Mouse (Mus musculus): ENCODE data around the gene Aipl1.

Aipl1 gene

GRCm38 (mm10) chr11:72050168-72050894 lies 13.0 kb upstream of the Aipl1 start:
- DNase-seq (ENCODE audit: low spot score): no peak

DNA sequence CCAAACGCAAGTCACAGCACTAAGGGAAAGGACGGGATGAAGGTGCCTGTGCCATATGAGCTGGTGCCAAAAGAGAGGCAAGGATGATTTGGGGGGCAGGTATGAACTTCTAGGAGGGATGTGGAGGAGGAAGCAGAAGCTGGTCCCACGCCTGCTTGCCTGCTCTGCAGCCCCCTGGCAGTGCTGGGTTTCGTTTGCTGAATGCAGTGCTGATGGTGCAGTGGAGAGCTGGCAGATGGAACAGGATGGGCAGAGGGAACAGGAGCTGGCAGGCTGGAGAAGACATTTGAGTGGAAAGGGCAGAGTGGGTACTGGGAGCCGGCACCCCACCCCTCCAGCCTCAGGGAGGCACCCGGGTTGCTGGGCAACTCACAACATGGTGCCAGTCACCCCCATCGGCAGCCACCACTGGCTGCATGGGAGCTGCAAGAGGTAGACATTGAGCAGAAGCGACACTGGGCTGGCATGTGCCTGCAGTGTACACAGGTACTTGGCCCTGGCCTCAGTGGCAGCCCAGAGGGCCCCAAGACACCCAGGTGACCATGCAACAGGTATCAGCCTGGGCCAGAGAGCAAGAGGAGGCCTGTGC lies 12.0 kb upstream of the Aipl1 start:
- no peak for DNase-seq (ENCODE audit: low spot score)

DNA sequence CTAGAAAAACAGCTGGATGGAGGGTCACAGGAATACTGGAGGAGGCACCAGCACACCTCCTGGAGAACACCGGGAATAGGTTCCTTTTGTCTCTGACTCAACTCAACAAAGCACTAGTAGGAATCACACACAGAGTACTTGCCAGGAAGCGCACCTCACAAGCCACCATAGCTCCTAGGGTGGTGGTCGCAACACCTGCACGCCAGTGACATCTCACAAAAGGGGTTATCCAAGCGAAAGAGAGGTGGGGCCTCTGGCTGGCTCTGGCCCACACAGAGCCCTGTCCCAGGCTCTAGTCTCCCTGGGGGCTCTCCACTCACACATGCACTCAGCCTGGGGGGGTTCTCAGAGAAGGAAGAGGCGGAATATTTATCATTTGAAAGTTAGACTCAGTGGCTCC lies 11.4 kb upstream of the Aipl1 start:
- no peak for DNase-seq (ENCODE audit: low spot score)

- no peak for DNase-seq (ENCODE audit: low spot score)
Measured at GRCm38 (mm10) chr11:72044231-72044630, 6.9 kb upstream of the Aipl1 start.

DNA sequence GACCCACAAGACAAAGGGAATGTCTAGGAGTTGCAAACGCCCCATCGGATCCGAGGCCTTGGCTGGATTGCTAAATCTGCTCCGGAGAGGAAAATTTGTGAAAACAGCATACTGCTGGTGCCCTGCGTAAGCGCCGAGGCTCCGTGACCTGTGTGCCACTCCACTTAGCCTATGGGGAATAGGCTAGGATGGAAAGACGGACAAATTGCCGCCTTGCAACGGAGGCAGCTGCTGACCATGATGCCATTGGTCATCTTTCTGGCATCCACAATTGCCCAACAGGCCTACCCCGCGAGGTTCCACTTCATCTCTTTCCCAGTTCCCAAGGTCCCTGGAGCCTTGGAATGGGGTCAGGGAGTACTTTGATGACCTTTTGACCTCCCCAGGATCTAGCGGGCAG lies 5.3 kb upstream of the Aipl1 start:
- DNase-seq (ENCODE audit: low spot score): no peak

DNA sequence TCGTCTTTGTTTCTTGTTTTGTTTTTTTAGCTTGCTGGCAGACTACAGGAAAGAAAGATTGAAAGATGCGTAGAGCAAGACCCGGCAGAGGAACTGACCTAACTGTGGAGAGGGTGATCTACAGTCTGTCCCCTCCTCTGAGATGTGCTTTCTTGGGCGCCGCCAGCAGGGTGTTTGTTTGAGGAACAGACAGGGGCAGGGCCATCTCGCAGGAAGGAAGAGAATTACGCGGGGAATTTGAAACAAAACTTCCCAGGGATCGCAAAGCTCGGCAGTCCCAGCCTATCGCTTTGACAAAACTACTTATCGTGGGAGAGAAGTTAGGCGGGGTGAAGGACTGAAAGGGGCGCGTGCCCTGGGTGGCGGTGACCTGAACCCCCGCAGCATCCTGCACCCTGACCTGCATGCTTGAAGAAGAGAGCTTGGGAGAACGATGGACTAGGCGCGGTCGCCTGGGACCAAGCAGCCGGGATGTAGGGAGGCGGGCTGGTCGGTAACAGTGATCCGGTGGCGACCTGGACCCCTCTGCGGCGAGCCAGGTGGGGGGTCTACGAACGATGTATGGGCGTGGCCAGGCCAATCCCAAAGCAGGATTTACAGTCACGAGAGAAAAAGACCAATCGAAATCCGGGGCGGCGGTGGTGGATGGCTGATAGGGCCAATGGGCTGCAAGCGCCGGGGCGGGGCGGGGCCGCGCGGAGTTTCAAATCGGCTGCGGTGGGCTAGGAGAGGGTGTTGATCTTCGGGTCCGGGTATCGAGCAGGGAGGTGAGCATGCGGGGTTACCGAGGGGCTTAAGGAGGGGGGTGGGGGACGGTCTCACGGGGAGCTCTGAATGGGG lies 4.7 kb upstream of the Aipl1 start, which contains the start of gene Pimreg:
TSS of gene Pimreg (plus strand) at position 265 of the 840 bp plus-strand sequence.
- DNase-seq (ENCODE audit: low spot score): peak; percentile 84

DNA sequence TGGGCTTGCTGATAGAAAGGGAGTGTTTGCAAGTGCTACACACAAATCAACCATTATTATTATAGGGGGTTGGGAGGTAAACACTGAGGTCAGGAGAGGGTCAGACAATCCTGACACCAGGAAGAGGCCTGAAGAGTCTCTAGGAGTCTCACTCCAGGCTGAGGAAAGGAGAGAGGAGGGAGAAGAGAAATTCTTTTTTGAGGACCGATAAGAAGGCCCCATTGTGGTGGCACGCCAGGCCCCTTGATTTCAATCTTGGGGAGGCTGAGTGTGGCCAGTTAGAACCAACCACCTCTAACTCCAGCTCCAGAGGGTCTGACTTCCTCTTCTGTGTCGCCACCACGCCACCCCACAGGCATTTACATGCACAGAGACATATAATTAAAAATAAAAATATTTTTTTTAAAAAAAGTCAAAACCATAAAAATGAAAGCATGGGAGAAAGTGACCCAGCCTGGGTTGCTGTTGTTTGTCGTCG lies 4.0 kb upstream of the Aipl1 start:
- no peak for DNase-seq (ENCODE audit: low spot score)

DNA sequence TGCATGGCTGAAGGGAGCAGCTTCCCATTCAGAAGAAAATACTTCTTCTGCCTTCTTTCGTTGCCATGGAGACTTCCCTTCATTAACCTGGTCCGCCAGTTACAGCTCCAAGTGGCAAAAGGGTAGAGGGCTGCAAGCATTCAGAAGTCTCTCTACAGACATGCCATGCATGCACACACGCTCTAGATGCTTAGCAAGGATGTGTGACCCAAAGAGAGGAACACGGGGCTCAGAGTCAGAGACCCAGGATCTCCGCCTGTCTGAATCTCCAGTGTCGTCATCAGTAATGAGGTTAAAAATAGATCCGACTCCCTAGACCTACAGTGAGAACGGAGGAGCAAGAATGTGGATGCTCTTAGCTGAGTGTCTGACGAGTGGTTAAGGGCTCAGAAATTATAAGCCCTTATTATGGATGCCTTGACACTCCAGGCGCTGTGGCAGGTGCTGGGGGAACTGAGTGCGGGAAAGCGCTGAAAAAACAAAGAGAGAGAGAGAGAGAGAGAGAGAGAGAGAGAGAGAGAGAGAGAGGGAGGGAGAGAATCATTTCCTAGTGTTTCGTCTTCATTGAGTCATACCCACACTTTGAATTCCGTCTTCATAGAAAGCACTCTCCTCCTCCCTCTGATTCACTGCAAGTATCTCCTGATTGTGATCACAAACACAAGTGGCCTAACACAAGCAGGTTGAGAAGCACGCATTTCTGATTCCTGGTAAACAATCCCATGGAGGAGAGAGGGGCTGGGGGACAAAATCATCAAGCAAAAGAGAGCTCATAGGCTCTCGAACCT lies 2.5 kb upstream of the Aipl1 start:
- DNase-seq (ENCODE audit: low spot score): no peak

- peak; percentile 66 for DNase-seq (ENCODE audit: low spot score)
Measured at GRCm38 (mm10) chr11:72037996-72038395, 687 bp upstream of the Aipl1 start.

DNA sequence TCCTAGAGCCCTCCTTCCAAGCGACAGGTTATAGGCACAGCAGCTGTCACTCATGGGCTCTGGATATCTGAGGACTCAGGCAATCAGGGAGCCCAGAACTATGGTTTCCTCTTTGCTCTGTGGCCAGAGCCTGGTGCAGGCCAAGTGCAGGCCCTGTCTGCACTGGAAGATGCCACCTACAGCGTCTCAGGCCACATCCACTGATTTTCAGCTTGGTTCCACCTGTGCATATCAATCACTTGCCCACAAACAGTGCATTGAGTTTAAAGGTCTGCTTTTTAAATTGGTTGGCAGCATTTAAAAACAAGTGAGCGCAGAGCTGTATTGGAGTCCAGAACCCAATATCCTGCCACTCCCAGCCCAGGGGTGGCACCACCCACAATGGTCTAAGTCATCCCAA lies 4.7 kb downstream of the Aipl1 start:
- DNase-seq (ENCODE audit: low spot score): no peak

- DNase-seq (ENCODE audit: low spot score): no peak
Measured at GRCm38 (mm10) chr11:72032091-72032490, 5.2 kb downstream of the Aipl1 start.

DNA sequence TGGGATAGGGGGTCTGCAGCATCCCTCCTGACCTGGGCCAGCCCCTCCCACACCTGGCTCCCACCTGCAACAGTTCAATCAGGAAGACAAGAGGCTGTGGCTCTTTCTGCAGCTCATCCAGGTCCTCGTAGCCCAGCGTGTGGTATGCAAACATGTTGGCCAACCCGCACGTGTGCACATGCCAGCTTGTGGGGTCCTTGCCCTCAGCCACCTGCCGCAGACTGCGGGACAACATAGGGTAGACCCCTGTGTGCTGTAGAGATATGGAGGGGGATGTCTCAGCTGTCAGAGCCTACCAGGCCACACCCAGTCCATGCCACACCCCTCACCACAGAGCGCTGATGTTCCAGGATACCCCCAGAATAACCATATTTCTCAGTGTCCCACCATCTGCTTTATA lies 6.0 kb downstream of the Aipl1 start:
- DNase-seq (ENCODE audit: low spot score): no peak

DNA sequence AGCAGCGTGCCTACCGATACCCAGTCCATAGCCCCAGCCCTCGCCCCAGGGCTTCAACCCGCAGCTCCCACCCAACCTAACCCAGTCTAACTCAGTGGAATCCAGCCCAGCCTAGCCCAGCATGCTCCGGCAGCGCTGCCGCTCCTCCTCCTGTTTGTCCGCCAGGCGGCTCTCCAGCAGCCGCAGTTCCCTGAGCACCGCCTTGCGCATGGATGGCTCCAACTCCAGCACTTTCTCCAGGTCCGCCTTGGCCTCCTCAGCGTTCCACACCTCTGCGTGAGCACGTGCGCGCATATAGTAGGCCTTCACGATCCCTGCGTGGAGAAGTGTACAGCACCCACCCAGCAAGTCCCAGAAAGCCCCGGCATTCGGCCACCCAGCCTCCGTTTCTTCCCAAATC lies 8.2 kb downstream of the Aipl1 start:
- DNase-seq (ENCODE audit: low spot score): peak; percentile 47

DNA sequence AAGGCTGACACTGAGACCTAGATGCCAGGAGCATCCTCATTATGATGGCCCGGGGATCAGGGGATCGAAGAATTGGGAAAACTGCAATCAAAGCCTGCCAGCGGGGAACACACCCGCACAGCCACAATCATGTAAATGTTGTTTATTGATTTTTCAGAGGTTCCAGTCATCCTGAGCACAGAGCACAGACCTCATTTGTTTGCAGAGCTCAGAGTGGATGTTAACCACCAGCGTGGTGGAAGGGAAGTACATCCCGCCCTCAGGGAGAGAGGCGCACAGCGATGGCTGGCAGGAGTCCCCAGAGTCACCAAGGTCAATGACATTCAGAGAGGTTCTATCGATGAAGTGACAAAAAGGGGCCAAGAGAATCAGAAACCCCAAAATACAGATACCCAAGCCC lies 9.5 kb downstream of the Aipl1 start:
- DNase-seq (ENCODE audit: low spot score): no peak

GRCm38 (mm10) chr11:72026516-72026915 lies 10.8 kb downstream of the Aipl1 start:
- DNase-seq (ENCODE audit: low spot score): no peak

GRCm38 (mm10) chr11:72025843-72026242 lies 11.5 kb downstream of the Aipl1 start:
- no peak for DNase-seq (ENCODE audit: low spot score)

DNA sequence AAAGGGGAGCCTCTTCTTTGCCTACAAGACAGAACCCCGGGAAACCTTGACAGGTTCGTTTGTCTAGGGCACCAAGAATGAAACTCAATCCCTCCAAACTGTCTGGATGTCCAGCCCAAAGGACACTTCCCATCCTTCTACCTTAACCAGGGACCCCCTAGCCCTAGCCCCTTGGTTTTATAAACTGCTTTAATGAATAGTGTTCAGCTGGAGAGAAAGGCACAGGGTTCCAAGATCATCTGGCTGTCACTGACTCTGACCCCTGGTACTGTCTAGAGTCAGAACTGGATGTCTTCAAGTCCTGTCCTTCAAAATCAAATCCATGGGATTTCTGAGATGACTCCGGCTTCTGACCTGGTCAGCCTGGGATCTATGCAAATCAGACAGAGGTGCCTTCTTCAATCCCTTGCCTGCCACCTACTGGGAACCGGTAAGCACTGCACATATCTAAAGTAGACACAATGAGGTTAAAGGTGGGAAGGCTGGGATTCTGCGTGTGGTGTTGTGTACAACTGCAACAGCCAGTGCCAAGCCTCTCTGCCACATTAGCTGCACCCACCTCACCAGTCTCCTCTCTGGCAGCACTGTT lies 13.0 kb downstream of the Aipl1 start:
- DNase-seq (ENCODE audit: low spot score): peak; percentile 80

- DNase-seq (ENCODE audit: low spot score): no peak
Measured at GRCm38 (mm10) chr11:72023581-72023980, 13.7 kb downstream of the Aipl1 start.

DNA sequence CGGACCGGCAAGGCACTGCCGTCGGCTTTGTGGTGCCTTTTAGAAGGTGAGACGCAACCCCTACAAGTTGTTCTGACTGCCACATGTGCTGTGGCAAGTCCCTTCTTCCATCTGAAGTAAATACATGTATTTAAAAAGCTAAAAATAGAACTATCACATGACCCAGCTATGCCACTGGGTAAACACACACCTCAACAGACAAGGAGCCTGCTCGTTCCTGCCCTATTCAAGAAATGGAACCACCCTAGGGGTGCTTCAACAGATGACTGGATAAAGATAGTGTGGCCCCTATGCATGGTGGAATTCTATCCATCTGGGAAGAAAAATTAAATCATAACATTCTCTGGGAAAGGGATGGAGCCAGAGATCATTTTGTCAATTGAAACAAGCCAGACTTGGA lies 14.5 kb downstream of the Aipl1 start:
- DNase-seq (ENCODE audit: low spot score): no peak

DNA sequence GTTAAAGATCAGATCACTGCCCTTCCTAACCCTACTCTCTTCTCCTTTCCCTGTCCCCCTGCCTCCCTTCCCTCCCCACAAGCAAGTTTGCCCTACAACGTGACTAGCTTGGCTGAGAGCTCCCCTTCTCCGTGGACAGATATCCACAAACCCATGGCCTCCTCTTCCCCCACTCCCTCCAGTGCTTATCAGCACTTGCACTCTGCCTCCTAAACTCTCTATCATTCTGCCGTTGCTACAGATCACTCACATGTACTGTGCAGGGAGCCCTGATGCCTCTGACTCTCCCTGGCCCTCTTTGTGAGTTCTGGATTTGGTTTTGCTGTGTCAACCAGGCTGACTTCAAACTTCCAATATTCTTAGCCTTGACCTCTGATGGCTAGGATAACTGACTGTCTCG lies 16.3 kb downstream of the Aipl1 start:
- DNase-seq (ENCODE audit: low spot score): no peak

DNA sequence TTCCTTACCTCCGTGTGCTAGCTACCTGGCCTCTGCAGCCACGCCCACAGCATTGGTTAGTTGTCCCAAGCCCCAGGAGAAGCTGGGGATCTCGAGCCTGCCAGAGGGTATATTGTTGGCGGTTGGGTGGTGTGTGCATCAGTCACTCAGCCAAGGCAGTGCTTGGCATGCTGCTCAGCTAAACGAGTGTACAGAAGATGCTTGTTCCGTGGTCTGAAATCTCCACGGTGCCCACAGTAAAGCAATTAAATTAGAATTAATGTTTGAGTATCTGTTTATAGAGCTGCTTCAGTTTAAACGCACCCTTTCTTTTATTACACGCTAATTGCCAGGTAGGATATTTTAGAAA lies 20.1 kb downstream of the Aipl1 start:
- no peak for DNase-seq (ENCODE audit: low spot score)
